ENCODE assay signal across 18 mouse cellular contexts in genomic region chr13:102756071-102756470, GRCm38 (mm10).
DNase-seq lines count a peak whose midpoint lies in the region.
"Had no signal": no experiment of that assay in that cellular context is flagged by ENCODE, and none has a peak within 500 bp of the region (broad histone marks: within the 10 kb centered on the region; RNA-seq: fewer than 3 reads in every experiment).

No protein-coding gene starts in this region.

- peaks cover 63% of the 10 kb centered on the region for H3K36me3 ChIP-seq in hindbrain, embryonic 10.5 days

- H3K4me1 ChIP-seq in hindbrain, embryonic 10.5 days (replicated peaks), result 0 out of 2 replicates have a peak, but pooled peaks cover 2% of the 10 kb centered on the region
- H3K4me1 ChIP-seq: forebrain, embryonic 13.5 days; hindbrain, embryonic 12.5 days had no signal

- intact Hi-C loops in left cerebral cortex, postnatal 36 days (cut with DNase I), result no loop called here

- no peak overlapping the region for H3K27ac ChIP-seq in hindbrain, embryonic 10.5 days
- H3K27ac ChIP-seq: embryonic facial prominence, embryonic 10.5 days; forebrain, embryonic 13.5 days; heart, embryonic 13.5 days; hindbrain, embryonic 12.5 days had no signal

- H3K9me3 ChIP-seq in hindbrain, embryonic 10.5 days, result no peaks in the 10 kb centered on the region
- H3K9me3 ChIP-seq: embryonic facial prominence, embryonic 10.5 days; forebrain, embryonic 13.5 days; heart, embryonic 13.5 days; hindbrain, embryonic 12.5 days had no signal

- H3K4me3 ChIP-seq in hindbrain, embryonic 10.5 days, result no peak overlapping the region
- H3K4me3 ChIP-seq: embryonic facial prominence, embryonic 10.5 days; forebrain, embryonic 13.5 days; heart, embryonic 13.5 days; hindbrain, embryonic 12.5 days had no signal

- DNase-seq in 3T3-L1 (ENCODE audit: low read depth, low spot score) (peak; percentile 29), 416B (ENCODE audit: low read depth) (peak; percentile 37)
- peak; percentile 87 to 94 for DNase-seq in adrenal gland, adult (ENCODE audit: inconsistent age in 2 of 2, low spot score in 1 of 2)
- DNase-seq in adrenal gland, postnatal 14 days, result peak; percentile 85
- DNase-seq in B cell, adult 2 months, result no peak
- DNase-seq in hindbrain, embryonic 10.5 days (ENCODE audit: low spot score), result no peak
- no peak for DNase-seq in left cerebral cortex, postnatal 36 days (ENCODE audit: low spot score in 2 of 2)
- DNase-seq in left cerebral cortex, adult 18-20 months (ENCODE audit: low spot score in 2 of 2), result no peak
- DNase-seq: cerebellum, adult 2 months; cerebellum, postnatal 10 days; forebrain, postnatal 0 days; gastrocnemius, postnatal 14 days; heart, postnatal 36 days had no signal

- no peaks in the 10 kb centered on the region for H3K27me3 ChIP-seq in hindbrain, embryonic 10.5 days (ENCODE audit: insufficient read depth, poor library complexity, severe bottlenecking)
- H3K27me3 ChIP-seq: CH12.LX; forebrain, embryonic 13.5 days; heart, embryonic 13.5 days; hindbrain, embryonic 12.5 days had no signal

- 95% methylated on average over 8 of the region's 8 CpGs for WGBS in hindbrain, embryonic 10.5 days

Comparison
In these comparisons a context has a peak if more than half of its experiments do, and no peak if none do; other contexts are left out.
1. DNase-seq: peak in 3T3-L1 (single experiment), 416B (single experiment), adrenal gland, adult (2 of 2) and adrenal gland, postnatal 14 days (single experiment); none in B cell, adult 2 months (0 of 2), hindbrain, embryonic 10.5 days (single experiment), left cerebral cortex, postnatal 36 days (0 of 2) and left cerebral cortex, adult 18-20 months (0 of 2).